Mouse (Mus musculus) natural killer cell, adult 2 months (primary cell): ENCODE results near the gene Prpf40a.

Source experiments
- DNase-seq, 2 experiments: peaks; one replicate each; pipeline ENCODE4 v3.0.0; 2022; ENCODE audit warnings: low spot score in 2 of 2

Prpf40a gene

GRCm38 (mm10) chr2:53190684-53191511 is at the start of gene Prpf40a:
Gene Prpf40a (minus strand): TSS chr2:53191284.
- peak; percentile 99 for DNase-seq

GRCm38 (mm10) chr2:53222242-53222641 is 31.2 kb upstream of the Prpf40a start:
- DNase-seq: no peak

- no peak for DNase-seq
These were observed 22.4 kb upstream of the Prpf40a start for GRCm38 (mm10) chr2:53213493-53213892.

DNA sequence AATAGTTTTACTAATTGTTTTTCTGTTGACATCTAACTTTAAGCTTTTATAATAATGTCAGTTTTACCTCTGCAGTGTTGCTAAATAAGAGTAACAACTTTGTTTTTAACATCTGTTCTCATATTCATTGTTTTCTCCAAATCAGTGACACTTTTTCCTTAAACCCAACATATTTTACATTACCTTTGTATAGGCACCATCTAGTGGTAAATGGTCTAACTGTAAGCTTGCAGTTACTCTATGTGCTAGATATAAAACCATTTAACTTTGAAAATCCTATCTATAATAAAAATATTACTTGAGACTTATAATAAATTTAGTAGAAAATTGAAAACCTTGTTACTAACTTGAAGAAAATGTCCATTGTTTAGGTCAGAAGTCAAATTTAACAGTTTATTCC is 15.7 kb upstream of the Prpf40a start:
- DNase-seq: no peak

- DNase-seq: no peak
These were observed 13.5 kb upstream of the Prpf40a start for GRCm38 (mm10) chr2:53204373-53205274.

DNA sequence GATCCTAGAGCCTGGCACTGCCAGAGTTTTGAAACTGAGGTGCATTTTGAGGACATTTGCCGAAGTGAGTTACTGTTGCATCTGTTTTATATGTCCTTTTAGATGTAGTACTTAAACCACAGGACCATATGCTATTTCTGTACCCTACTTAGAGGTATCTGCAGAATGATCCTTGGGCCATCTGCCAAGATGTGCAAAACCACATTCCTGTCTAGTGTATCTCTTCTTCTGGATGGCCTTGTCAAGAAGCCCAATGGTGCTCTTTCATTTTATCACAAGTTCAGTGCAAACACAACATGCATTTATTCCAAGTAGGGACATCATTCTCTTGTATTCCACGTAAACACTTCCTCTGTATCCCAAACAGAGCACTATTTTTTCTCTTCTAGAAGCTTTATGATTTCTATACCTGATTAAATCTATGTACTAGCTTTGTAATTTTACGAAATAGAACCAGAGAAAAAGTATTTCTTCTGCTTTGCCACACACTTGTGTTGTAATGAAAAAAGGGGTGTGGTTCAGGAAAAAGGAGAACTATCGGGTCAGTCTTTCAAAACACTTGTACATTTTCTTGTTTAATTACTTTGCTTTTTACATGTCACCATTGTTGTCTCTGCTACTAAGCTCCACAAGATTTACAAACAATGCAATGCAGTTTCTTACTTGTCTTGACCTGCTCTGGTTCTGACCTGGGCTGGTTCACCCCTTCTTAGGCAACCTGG is 9.2 kb upstream of the Prpf40a start:
- DNase-seq: no peak

- DNase-seq: no peak
These were observed 8.1 kb upstream of the Prpf40a start for GRCm38 (mm10) chr2:53199203-53199602.

DNA sequence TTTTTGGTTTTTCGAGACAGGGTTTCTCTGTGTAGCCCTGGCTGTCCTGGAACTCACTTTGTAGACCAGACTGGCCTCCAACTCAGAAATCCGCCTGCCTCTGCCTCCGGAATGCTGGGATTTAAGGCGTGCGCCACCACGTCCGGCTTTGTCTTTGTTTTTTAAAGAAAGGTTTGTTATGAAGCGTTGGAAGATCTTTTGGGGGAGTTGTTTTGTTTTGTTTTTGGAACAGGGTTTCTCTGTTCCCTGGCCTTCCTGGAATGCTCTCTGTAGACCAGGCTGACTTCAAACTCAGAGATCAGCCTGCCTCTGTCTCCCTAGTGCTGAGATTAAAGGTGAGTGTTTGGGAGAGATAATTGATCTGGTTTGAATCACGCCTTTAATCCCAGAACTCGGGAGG is 5.3 kb upstream of the Prpf40a start:
- no peak for DNase-seq

DNA sequence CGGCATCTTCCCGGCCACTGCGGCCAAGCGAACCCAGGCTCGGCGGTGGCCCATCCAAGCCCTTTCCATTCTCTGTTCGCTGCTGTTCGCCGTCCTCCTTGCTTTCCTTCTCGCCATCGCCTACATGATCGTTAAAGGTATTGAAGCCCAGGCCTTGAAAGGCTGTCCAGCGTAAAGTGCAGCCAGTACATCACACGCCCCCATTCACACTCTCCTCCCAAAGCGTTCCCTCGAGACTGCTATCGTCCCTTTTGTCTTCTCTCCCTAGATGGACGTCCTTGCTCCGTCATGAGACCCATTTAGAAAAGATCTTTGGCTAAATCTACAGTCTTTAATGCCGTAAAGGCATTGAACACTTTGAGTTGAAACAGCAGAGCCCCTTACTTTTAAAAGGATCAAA is 1.3 kb upstream of the Prpf40a start:
- DNase-seq: no peak

DNA sequence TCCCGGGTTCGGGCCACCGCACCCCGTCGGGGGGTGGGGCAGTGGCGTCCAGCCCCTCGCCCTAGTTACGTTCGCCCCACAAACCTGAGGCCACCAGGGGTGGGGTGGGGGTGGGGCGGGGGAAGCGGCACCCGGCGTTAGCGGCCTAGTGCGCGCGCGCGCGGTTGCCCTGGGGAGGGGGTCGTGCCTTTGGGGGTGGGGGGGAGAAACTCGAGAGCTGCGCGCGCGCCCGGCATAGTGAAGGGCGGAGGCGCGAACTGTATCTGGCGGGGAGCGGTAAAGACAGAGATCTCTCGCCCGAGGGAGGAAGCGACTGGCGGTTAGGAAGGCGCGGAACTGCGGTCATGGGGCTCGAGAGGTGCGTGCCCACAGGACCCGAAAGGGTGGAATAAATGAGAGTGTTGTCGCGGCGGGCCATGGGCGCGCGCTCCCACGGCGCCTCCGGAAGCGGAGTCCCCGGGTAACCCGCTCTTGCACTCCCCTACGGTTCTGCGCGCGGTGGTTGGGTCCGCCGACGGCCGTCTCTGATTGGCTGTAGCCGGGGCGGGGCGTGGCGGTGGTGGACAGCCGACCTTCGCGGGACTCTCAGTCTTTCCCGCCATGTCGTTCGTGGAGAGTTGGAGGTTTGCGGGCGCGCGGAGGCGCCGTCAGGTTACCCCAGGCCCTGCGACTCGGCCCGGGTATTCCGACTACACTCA is 588 bp upstream of the Prpf40a start, which contains the start of gene Arl6ip6:
Arl6ip6 (plus strand) TSS at position 204 of the 698 bp plus-strand sequence.
- DNase-seq: peak; percentile 98 to 99

DNA sequence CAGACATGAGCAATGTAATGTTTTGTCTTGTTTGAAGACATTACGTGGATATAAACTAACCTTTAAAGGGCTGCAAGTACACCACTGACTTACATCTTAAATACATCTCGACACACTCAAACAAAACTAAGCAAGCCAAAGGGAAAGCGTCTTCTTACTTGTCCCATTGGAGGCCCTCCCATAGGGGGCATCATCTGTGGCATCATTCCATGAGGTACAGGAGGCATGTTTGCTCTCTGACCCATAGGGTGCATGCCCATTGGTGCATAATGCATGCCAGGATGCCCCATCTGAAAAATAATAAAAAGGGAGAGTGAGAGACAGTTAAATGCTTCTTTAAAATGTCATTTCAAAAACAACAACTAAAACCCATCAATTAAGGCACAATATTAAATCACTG is 1.3 kb downstream of the Prpf40a start:
- peak in 1 of 2 experiments; percentile 2 for DNase-seq

DNA sequence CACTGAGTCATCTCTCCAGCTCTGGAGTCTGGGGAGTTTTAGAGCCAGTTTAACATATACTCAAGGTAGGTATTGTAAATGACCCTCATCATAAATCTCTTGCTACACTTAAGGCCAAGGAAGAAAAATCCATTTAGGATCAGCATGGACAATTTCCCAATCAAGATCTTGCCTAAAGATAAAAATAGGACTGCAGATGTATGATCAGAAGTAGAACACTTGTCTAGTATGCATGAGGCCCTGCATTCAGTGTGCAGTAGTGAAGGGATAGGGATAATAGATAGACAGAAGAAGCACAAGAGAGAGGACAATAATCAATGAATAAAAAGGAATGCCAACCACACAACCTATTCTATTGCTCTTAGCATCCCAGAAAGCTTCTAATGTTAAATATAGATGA is 11.2 kb downstream of the Prpf40a start:
- no peak for DNase-seq

DNA sequence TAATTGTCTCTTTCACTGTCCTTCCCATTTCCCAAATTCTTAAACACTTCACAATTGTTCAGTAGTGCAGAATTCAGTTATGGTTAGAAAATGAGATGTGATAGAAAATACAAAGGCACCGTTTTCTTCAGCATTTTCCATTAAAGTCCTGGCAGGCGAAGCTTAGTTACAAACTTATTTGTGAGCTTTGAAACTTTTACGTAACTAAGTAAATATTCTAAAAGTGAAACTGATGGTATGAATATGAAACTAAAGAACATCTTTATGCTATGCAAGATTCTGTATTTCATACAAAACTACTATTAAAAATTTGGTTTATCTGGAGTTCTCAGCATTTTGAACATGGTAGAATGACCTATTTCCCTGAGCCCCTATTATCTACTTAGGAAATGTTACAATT is 12.1 kb downstream of the Prpf40a start:
- no peak for DNase-seq

GRCm38 (mm10) chr2:53173966-53174365 is 17.1 kb downstream of the Prpf40a start:
- no peak for DNase-seq

DNA sequence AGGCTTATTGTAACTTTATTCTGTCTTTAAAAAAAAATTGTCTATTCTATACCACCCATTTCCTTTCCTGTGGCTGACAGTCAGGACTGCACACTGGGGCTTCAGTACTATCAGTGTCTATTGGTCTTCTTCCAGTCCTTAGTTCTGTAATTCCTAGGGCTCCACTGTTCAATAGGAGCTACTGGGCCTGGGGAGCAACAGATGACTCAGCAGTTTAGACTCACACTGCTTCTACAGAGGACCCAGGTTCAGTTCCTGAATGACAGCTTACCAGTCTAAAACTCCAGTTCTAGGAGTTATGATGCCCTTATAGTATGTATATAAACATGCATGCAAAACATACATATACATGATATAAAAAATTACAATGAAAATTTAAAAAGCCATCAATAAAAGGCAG is 44.2 kb downstream of the Prpf40a start:
- DNase-seq: no peak

- no peak for DNase-seq
These were observed 59.5 kb downstream of the Prpf40a start for GRCm38 (mm10) chr2:53131567-53131966.

DNA sequence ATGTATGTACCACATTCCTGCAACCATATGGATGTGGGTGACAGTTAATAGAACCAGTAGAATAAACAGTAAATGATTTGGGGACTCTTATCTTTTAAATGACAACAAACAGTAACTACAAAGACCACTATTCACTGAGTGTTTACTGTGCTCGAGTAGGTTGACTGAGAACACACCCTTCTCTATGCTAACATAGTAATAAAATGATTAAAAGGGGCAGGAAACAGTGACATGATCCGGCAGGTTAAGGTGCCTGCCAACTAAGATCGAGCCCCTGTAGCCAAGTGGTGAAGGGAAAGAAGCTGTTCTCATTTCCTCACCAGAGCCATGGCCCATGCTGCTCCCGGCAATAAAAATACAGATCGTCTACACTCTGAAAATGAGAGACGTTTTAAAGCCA is 62.0 kb downstream of the Prpf40a start:
- DNase-seq: no peak

DNA sequence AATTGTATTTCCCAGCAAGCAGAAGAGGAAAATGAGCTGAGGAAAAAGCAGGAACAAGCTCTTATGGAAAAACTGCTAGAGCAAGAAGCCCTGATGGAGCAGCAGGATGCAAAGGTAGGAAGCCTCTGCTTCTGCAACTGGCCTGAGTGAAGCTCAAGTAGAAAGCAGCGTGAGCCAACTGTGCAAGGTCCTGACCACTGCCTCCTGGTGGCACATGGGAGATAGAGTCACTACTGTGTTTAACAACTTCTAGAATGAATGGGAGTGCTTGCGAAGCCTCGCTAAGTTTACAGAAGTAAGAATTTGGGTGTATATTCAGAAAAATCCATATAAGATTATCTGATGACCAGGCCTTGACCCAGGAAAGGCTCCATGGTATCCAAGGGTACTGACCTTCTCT is 65.1 kb downstream of the Prpf40a start:
- DNase-seq: no peak

DNA sequence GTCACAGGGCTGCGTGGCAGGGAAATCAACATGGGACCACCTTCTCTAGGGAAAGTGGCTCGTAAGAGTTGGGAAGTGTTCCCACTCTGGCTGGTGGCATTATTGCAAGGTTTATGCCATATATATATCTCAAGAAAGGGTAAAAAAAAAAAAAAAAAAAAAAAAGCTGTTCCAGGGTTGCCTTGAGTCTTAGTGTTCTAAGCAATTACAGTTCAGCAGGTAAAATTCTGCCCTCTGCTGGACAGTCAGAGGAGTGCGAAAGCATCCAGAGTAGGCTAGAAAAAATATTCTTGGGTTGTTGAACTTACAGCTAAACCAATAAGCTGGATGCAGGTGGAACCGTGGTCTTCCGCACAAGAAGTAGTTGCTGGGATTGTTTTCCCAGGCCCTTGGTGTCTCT is 69.3 kb downstream of the Prpf40a start:
- DNase-seq: peak; percentile 2 to 29

GRCm38 (mm10) chr2:53108547-53108946 is 82.5 kb downstream of the Prpf40a start:
- DNase-seq: no peak

DNA sequence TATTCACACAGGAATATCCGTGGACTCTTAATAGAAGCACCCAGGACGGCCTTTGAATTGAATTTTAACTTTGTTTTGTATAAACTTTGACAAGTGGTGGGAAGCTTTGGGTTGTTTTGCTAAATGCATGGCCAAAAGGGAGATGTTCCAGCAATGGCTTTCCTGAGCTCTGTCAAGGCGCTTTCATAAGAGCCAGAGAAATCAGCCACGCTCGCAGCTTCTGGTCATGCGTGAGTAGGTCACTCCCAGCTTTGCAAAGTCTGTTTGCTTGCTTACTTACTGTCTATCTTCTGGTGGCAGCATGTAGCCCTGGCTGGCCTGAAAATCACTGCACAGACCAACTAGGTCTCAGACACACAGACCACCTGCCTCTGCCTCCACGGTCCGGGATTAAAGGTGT is 84.6 kb downstream of the Prpf40a start:
- DNase-seq: no peak
